Mouse (Mus musculus) brown adipose tissue, adult 24 weeks (tissue): ENCODE measurements around the gene Dolpp1. TPM values are rescaled to one million over a fixed set of nuclear protein-coding genes. Genes with fewer than 3 reads are reported as not detected.

Experiments
- H3K27ac ChIP-seq: fragments of 200-500 bp; replicated peaks from 2 replicates; pipeline ENCODE4 v1.5.1; 2012; ENCODE audit warnings: low read depth, mild to moderate bottlenecking, low read length
- H3K4me1 ChIP-seq: fragments of 200-500 bp; 2 replicates; pipeline ENCODE4 v1.6.1; 2012; ENCODE audit warnings: low read length, mixed read lengths; ENCODE audit not compliant: control insufficient read depth, insufficient read depth, insufficient read length
- H3K4me3 ChIP-seq: fragments of 200-500 bp; 2 replicates; pipeline ENCODE4 v1.5.1; 2012; ENCODE audit warnings: low read depth, mild to moderate bottlenecking, low read length, moderate library complexity; ENCODE audit not compliant: insufficient read depth
- polyA plus RNA-seq: library from polyadenylated mRNA; stranded (reverse); fragments of >200 nt; gene quantifications from 2 replicates; pipeline ENCODE4 v1.2.4, GENCODE M21; 2012; ENCODE audit not compliant: missing spikeins, insufficient read depth, insufficient read length

Dolpp1 gene
- polyA plus RNA-seq, 1 experiment = 10.4 TPM

DNA sequence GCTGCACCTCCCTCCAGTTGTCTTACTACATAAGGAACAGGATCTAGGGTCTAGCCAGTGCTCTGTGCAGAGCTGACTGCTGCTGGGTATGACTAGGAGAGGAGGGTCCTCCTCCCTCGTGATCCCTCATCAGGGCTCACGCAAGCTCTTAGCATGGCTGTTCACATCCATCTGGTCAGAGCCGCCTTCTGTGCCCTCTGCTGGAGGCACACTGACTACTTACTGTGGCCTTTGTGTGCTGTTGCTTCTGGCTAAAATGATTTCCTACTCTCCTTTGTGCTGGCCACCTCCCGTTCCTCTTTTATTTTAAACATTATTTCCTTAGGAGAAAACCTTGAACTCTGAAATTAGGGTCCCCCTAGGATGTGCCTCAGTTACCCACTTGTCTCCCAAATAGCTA, 44.8 kb downstream of the Dolpp1 start:
- peaks cover 14% of the 10 kb centered on the region for H3K4me1 ChIP-seq

GRCm38 (mm10) chr2:30437791-30438190, 45.7 kb downstream of the Dolpp1 start:
- Histone ChIP-seq H3K4me3 (no peak overlapping the region), H3K27ac (no peak overlapping the region), H3K4me1 (peaks cover 22% of the 10 kb centered on the region)

More for the DNA sequence above, 44.8 kb downstream of the Dolpp1 start:
- no peak overlapping the region for H3K27ac ChIP-seq
- no peak overlapping the region for H3K4me3 ChIP-seq

GRCm38 (mm10) chr2:30439631-30440030, 47.6 kb downstream of the Dolpp1 start:
- Histone ChIP-seq H3K4me1 (peaks cover 37% of the 10 kb centered on the region), H3K4me3 (no peak overlapping the region), H3K27ac (peak overlapping the region; percentile 99)

DNA sequence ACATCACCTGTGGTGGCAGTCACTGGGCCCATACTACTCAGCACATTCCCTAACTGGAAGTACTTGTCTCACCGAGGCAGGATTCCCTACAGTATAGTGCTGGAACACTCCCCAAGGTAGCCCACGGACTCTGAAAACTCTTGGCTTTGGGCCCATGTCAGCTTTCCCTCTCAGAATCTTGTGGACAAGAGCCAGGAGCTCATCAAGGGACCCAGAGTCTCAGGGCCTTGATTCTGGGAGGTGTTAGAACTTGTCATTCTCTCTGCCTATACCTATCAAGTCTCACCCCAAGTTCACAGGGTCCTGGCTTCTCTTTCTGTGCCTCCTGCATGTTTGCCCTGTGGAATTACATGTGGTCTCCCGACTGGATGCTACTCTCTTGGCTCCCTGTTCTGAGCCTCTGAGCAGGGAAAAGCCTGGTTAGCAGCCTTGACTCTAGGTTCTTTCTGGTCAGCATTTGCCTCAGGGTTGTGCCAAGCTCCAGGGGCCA, 48.2 kb downstream of the Dolpp1 start:
- peaks cover 43% of the 10 kb centered on the region for H3K4me1 ChIP-seq
- no peak overlapping the region for H3K4me3 ChIP-seq
- H3K27ac ChIP-seq = peak overlapping the region; percentile 99

- Histone ChIP-seq H3K27ac (peak overlapping the region; percentile 99), H3K4me3 (peak overlapping the region; percentile 31), H3K4me1 (peaks cover 49% of the 10 kb centered on the region)
Observed at GRCm38 (mm10) chr2:30440701-30441517, 48.9 kb downstream of the Dolpp1 start.

DNA sequence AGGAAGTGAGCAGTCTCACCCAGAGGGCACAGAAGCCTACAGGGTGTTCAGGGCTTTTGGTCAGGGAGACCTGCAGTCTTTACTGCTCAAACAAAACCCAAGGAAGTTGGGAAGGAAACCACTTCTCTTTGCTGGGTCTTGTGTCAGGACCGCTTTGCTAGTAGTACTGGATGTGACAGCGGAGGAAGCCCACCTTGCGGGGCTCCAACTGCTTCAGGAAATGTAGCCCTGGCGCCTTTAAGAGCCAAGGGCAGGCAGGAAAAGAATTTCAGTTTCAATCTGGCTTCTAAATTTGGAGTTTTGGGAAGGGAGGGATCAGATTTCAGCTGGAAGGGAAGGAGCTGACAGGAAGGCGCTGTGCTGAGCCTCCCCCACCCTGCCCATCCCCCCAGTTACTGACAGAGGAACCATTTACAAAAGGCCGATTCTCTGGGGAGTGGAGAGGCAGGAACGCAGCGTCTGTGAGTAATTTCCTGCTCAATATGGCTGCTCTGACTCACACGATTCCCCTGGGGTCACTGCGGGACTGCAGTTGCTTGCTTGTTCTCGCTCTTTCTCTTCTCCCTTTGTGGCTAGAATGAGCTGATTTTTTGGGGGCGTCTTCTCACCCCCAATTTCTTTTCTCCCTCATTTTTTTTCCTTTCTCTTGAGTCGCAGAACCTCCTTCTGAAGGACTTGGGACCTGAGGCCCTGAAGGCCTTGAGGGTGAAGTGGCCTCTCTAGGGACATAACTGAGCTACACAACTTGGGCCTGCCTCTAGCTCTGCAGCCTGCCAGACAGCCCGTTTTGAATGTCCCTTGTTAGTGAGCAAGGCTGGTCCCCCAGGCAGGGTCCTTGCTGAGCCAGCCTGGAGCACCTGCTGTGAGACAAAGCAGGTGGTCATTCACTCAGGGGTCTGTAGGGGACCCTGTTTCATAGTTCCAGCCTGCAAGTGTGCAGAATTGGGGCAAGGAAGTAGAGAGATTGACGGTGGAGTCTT, 49.8 kb downstream of the Dolpp1 start:
- Histone ChIP-seq H3K27ac (peak overlapping the region; percentile 99), H3K4me3 (peak overlapping the region; percentile 31), H3K4me1 (peaks cover 57% of the 10 kb centered on the region)

DNA sequence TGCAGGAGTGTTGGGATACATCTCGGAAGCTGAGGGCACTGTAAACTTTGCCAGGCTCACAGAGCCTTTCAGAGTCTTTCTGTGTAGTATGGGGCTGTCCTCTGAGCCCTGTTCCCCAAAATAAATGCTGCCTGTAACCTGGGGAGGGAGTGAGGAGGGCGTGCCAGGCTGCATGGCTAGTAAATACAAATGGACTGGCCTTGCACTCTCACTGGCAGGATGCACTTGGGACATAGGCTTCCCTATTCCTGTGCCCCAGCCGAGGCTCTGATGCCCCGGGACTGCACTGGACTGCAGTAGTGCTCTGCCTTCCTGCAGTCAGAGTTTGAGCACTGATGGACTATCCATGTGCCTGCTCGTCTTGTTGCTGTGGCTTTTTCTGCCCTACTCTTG, 50.4 kb downstream of the Dolpp1 start:
- H3K4me1 ChIP-seq = peaks cover 63% of the 10 kb centered on the region
- peak overlapping the region; percentile 26; the same call in 1 of the 2 replicates for H3K4me3 ChIP-seq
- H3K27ac ChIP-seq = peak overlapping the region; percentile 99

DNA sequence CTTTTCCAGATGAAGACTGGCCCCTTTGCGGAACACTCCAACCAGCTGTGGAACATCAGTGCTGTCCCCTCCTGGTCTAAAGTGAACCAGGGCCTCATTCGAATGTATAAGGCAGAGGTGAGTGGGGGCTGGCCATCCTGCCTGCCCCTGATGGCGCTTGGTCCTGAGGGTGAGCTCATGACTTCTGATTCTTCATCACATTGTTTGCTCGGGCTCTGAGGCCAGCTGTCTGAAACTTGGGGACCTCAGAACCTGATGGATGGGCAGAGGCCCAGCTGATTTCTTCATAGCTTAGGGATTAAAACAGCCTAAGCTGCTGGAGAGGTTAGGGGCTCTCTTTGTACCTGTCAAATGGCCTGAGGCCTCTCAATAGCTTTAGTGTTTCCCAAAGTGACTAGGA, 51.2 kb downstream of the Dolpp1 start:
- H3K4me1 ChIP-seq = peaks cover 67% of the 10 kb centered on the region
- H3K4me3 ChIP-seq = no peak overlapping the region
- peak overlapping the region; percentile 99 for H3K27ac ChIP-seq

DNA sequence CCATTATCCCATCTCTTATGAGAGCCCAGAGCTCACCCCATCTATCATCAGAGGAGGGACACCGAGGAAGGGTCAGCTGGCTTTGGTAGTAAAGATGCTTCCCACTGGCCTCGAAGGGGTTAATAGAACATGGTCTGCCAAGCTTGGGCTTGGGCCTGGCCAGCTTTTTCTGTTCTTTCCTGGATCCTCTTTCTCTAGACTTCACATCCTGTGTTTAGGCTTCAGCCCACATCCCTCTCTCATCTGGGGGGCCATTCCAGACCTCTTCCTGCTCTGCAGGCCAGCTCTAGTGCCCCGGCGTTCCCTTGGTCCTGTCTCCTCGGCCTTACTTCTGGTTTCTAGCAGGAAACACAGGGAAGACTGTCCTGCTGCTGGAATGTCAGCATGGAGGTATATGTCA, 52.0 kb downstream of the Dolpp1 start:
- no peak overlapping the region for H3K4me3 ChIP-seq
- H3K27ac ChIP-seq = peak overlapping the region; percentile 69
- peaks cover 71% of the 10 kb centered on the region for H3K4me1 ChIP-seq

DNA sequence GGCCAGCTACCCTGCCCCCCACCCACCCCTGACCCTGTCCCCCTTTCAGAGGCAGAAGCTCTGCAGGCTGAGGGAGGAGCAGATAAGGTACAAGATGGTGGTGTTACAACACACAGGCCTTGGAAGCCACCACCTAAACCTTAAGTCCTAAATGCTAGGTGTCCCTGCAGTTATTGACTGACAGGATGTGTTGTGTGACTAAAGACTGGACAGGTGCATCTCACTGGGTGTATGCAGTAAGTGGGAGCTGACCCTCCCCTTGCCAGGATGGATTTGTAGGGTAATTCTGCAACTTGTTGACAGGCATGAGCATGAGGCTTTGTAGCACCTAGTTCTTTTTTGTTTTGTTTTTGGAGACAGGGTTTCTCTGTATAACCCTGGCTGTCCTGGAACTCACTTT, 52.4 kb downstream of the Dolpp1 start:
- H3K27ac ChIP-seq = peak overlapping the region; percentile 94
- peaks cover 71% of the 10 kb centered on the region for H3K4me1 ChIP-seq

DNA sequence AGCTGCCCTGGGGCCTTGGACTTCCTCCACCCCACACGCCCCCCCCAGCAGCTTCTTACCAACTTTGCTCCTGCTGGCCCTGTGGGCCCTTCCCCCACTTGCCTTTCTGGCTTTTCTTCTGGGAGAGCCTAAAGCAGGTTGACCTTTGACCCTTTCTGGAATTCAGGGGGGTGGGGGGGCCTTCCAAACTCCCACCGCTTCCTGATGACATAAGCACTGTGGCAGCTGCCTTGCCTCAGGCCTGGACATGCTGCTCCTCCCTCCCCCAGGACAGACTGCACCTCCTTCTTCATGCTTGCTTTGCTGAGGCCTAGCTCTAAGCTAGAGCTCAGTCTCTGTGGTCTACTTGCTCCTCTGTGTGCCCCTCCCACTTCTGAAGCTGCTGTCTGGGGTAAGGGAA, 53.3 kb downstream of the Dolpp1 start:
- Histone ChIP-seq H3K27ac (peak overlapping the region; percentile 94), H3K4me1 (peaks cover 64% of the 10 kb centered on the region), H3K4me3 (no peak overlapping the region)

More for the DNA sequence above, 52.4 kb downstream of the Dolpp1 start:
- no peak overlapping the region for H3K4me3 ChIP-seq

DNA sequence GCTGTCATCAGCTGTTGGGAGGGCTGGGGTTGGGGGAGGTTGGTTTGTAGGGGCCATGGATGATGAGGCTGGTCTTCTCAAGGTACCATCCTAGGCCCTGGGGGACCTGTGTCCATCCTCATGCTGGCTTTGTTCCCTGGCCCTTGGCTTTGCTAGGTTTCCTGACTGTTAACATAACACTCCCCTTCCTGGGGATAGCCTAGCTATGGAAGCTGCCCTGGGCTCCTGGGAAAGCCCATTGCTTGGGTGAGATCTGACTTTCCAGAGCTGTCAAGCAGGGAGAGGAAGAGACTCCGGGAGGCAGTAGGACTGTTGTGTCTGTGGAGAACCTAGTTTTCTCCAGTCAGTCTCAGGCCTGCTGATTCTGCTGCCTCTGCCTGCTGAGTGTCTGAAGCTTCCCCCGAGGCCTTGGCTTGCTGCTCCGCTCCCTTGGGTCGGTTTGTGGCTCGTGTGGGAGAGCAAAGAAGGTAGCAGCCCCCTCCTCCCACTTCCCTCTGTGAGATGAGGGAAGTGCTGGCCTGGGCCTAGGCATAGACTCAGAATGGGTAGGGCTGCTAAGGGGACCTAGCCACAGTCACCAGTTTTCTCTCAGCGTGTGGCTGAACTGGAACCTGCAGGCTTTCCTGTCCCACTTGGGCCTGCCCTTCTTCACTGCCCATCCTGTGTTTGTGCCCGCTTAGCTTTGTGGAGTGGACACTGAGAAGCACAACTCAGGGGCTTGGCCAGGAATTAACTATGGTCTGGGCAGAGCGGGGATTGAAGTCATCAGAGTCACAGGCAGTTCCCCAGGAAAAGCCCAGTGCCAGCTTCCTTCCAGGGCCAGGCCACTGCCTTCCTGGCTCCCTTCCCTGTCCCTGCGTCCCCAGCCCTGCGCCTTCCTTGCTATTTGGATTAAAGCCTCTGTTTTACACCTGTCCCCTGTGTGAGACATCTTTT, 55.1 kb downstream of the Dolpp1 start:
- Histone ChIP-seq H3K4me3 (no peak overlapping the region), H3K4me1 (peaks cover 55% of the 10 kb centered on the region), H3K27ac (peak overlapping the region; percentile 94)

- H3K27ac ChIP-seq = peak overlapping the region; percentile 94
- H3K4me1 ChIP-seq = peaks cover 43% of the 10 kb centered on the region
- no peak overlapping the region for H3K4me3 ChIP-seq
Observed at GRCm38 (mm10) chr2:30448371-30448770, 56.3 kb downstream of the Dolpp1 start.
